Mouse (Mus musculus) B cell, adult 62 days (primary cell): ENCODE data around the gene Gm10340. TPM values are rescaled to one million over a fixed set of nuclear protein-coding genes. Genes with fewer than 3 reads are reported as not detected.

Experiments
- total RNA-seq: library from RNA; stranded (reverse); gene quantifications from 4 replicates; pipeline ENCODE4 v1.2.4, GENCODE M21; 2023

The Gm10340 gene
- not detected in 4 replicates for total RNA-seq

DNA sequence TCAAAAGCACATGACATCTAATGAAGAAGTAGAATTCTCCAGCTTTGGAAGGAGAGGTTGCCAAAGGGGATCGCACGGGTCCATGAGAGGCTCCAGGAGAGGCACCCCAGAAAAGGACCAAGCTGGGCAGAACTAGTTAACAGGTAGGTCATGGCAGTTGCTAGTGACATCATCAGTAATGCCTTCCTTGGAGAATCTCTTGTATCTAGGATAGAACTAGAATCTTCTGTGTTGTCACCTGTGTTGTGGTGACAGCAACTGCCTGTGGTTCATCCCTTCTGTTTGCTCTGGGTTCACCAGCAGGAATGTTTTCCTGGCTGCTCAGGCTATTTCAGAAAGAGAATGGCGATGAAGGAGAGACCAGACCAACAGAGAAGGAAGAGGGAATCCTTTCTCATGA, at the start of gene Gm10340:
TSS of gene Gm10340 (plus strand) at position 301 of the 400 bp plus-strand sequence.

DNA sequence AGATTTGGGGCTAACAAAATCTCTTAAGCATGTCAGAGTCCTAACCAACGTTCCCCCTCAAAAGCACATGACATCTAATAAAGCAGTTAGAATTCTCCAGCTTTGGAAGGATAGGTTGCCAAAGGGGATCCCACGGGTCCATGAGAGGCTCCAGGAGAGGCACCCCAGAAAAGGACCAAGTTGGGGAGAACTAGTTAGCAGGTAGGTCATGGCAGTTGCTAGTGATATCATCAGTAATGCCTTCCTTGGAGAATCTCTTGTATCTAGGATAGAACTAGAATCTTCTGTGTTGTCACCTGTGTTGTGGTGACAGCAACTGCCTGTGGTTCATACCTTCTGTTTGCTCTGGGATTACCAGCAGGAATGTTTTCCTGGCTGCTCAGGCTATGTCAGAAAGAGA, 54.2 kb downstream of the Gm10340 start, which contains the start of gene Gm5795:
TSS of gene Gm5795 (plus strand) at position 301 of the 400 bp plus-strand sequence.

Other genes starting within 250 kb of the Gm10340 start
- gene Gm2888, start 104.0 kb upstream of the Gm10340 start, total RNA-seq: not detected in 4 replicates
- not detected in 4 replicates for gene Gm2897, start 84.7 kb upstream of the Gm10340 start, total RNA-seq
- not detected in 4 replicates for gene Gm5795, start 54.3 kb downstream of the Gm10340 start, total RNA-seq
- gene D830030K20Rik, start 74.5 kb downstream of the Gm10340 start, total RNA-seq: not detected in 4 replicates
- not detected in 4 replicates for gene Gm2956, start 198.6 kb downstream of the Gm10340 start, total RNA-seq